Mouse (Mus musculus): ENCODE data around the gene Klhl29. TPM values are rescaled to one million over a fixed set of nuclear protein-coding genes. Genes with fewer than 3 reads are reported as not detected.

Gene Klhl29
- polyA plus RNA-seq, 1 experiment, result not detected

DNA sequence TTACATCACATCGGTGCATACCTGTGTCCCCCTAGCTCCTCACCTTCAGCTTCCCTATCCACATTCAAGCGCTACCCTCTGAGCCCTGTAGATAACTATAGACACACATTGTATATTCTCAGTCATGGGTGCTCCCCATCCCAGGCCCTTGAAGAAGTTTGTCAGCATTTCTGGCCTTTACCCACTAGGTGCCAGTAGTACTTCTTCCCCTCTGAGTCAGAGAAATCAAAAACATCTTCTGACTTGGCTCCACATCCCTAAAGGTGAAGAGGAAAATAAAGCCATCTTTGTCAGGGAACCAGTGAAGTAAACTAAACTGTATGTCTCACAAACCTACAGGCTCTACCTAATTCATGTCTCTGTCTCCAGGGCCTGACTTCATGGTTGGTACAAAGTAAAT, 67.6 kb downstream of the Klhl29 start:
- no peak for TF ChIP-seq MYOG (IDR thresholded peaks at IDR 0.05; ENCODE audit: control insufficient read depth, extremely low read depth, insufficient read length)
- no peak for TF ChIP-seq MYOD1 (IDR thresholded peaks at IDR 0.05; ENCODE audit: control insufficient read depth, insufficient read length, low read depth)
- no peak for TF ChIP-seq USF1 (IDR thresholded peaks at IDR 0.05; ENCODE audit: low read depth)
- TF ChIP-seq CTCF (IDR thresholded peaks at IDR 0.05; ENCODE audit: control insufficient read depth, insufficient read depth, insufficient read length), result no peak
- TF ChIP-seq CEBPB (IDR thresholded peaks at IDR 0.05; ENCODE audit: low read depth), result no peak
- no peak for TF ChIP-seq MAX (IDR thresholded peaks at IDR 0.05)
- no peak for TF ChIP-seq FOSL1 (IDR thresholded peaks at IDR 0.05; ENCODE audit: insufficient read depth, low read length, poor library complexity, severe bottlenecking)
- H3K79me3 ChIP-seq (ENCODE audit: low read depth), result no peaks in the 10 kb centered on the region
- no peak overlapping the region for H3K4me3 ChIP-seq (ENCODE audit: insufficient read depth, poor library complexity, severe bottlenecking)
- no peaks in the 10 kb centered on the region for H3K36me3 ChIP-seq (ENCODE audit: control insufficient read depth, insufficient read depth)
- no peaks in the 10 kb centered on the region for H3K27me3 ChIP-seq (ENCODE audit: control insufficient read depth, insufficient read depth, insufficient read length)
- no peak overlapping the region for H3ac ChIP-seq (ENCODE audit: control insufficient read depth, insufficient read length, low read depth)
- no peaks in the 10 kb centered on the region for H3K79me2 ChIP-seq (ENCODE audit: control insufficient read depth, insufficient read depth)

DNA sequence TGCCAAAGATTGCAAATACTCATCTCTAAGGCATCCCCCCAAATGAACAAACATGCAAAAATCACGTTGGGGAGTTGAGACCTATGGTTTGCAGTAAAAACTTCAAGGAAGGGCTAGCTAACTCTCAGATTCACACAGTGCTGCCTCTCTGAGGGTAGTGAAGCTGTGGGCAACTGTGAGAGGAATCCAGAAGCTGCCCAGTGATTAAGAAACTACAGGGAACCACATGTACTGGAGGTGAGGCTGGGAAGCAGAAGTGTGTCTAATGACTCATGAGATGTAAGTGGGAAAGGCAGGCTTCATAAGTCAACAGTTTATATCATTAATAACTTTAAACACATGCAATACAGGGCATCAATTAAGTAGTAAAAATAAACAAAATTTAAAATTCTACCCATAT, 70.0 kb downstream of the Klhl29 start:
- Histone ChIP-seq H3K4me3 (ENCODE audit: insufficient read depth, poor library complexity, severe bottlenecking) (no peak overlapping the region), H3K79me2 (ENCODE audit: control insufficient read depth, insufficient read depth) (no peaks in the 10 kb centered on the region), H3K79me3 (ENCODE audit: low read depth) (no peaks in the 10 kb centered on the region), H3ac (ENCODE audit: control insufficient read depth, insufficient read length, low read depth) (no peak overlapping the region), H3K36me3 (ENCODE audit: control insufficient read depth, insufficient read depth) (no peaks in the 10 kb centered on the region), H3K27me3 (ENCODE audit: control insufficient read depth, insufficient read depth, insufficient read length) (no peaks in the 10 kb centered on the region)
- TF ChIP-seq MAX (IDR thresholded peaks at IDR 0.05) (no peak), CEBPB (IDR thresholded peaks at IDR 0.05; ENCODE audit: low read depth) (no peak), MYOG (IDR thresholded peaks at IDR 0.05; ENCODE audit: control insufficient read depth, extremely low read depth, insufficient read length) (no peak), CTCF (IDR thresholded peaks at IDR 0.05; ENCODE audit: control insufficient read depth, insufficient read depth, insufficient read length) (no peak), USF1 (IDR thresholded peaks at IDR 0.05; ENCODE audit: low read depth) (no peak), FOSL1 (IDR thresholded peaks at IDR 0.05; ENCODE audit: insufficient read depth, low read length, poor library complexity, severe bottlenecking) (no peak), MYOD1 (IDR thresholded peaks at IDR 0.05; ENCODE audit: control insufficient read depth, insufficient read length, low read depth) (no peak)

DNA sequence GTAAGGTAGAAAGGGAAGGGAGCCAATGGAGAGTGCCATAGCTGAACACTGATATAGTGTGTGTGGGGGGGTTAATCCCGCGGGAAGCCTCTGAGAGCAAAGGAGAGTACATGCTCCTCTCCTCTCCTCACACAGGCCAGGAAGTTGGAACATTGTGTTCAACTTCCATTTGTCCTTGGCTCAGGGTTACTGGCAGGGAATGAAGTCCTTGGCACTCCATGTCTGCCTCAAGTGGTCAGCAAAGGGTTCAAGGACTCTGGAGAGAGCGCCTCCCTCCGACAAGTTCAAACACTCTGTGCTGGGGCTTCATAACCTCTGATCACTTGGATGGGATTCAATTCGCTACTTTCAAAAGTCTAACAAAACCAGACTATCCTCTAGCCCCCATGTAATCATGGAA, 71.6 kb downstream of the Klhl29 start:
- no peak overlapping the region for H3K4me3 ChIP-seq (ENCODE audit: insufficient read depth, poor library complexity, severe bottlenecking)
- H3ac ChIP-seq (ENCODE audit: control insufficient read depth, insufficient read length, low read depth), result no peak overlapping the region
- H3K36me3 ChIP-seq (ENCODE audit: control insufficient read depth, insufficient read depth), result no peaks in the 10 kb centered on the region
- no peak for TF ChIP-seq USF1 (IDR thresholded peaks at IDR 0.05; ENCODE audit: low read depth)
- no peak for TF ChIP-seq CTCF (IDR thresholded peaks at IDR 0.05; ENCODE audit: control insufficient read depth, insufficient read depth, insufficient read length)
- no peak for TF ChIP-seq FOSL1 (IDR thresholded peaks at IDR 0.05; ENCODE audit: insufficient read depth, low read length, poor library complexity, severe bottlenecking)
- no peak for TF ChIP-seq MYOG (IDR thresholded peaks at IDR 0.05; ENCODE audit: control insufficient read depth, extremely low read depth, insufficient read length)
- TF ChIP-seq CEBPB (IDR thresholded peaks at IDR 0.05; ENCODE audit: low read depth), result no peak
- TF ChIP-seq MYOD1 (IDR thresholded peaks at IDR 0.05; ENCODE audit: control insufficient read depth, insufficient read length, low read depth), result no peak
- TF ChIP-seq MAX (IDR thresholded peaks at IDR 0.05), result no peak
- no peaks in the 10 kb centered on the region for H3K27me3 ChIP-seq (ENCODE audit: control insufficient read depth, insufficient read depth, insufficient read length)
- H3K79me3 ChIP-seq (ENCODE audit: low read depth), result no peaks in the 10 kb centered on the region
- no peaks in the 10 kb centered on the region for H3K79me2 ChIP-seq (ENCODE audit: control insufficient read depth, insufficient read depth)

DNA sequence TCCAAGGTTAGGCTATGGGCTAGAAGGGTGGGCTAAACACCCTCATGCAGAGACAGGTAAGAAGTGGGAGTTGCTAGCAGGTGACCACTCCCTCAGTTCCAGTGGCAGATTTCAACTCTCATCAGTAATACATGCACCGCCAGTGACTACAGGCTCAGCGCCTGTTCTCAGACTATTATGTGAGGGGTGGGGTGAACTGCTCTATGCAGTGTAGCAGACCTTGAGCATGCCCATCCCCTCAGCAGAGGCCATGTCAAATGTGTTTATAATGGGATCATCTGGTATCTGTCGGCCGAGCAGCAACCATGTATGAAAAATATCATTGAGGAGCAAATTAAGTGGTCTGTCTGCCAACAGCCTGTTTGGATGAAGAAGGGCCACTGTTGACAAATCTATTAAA, 72.4 kb downstream of the Klhl29 start:
- Histone ChIP-seq H3K4me3 (ENCODE audit: insufficient read depth, poor library complexity, severe bottlenecking) (no peak overlapping the region), H3K79me3 (ENCODE audit: low read depth) (no peaks in the 10 kb centered on the region), H3K27me3 (ENCODE audit: control insufficient read depth, insufficient read depth, insufficient read length) (no peaks in the 10 kb centered on the region), H3K36me3 (ENCODE audit: control insufficient read depth, insufficient read depth) (no peaks in the 10 kb centered on the region), H3ac (ENCODE audit: control insufficient read depth, insufficient read length, low read depth) (no peak overlapping the region), H3K79me2 (ENCODE audit: control insufficient read depth, insufficient read depth) (no peaks in the 10 kb centered on the region)
- TF ChIP-seq USF1 (IDR thresholded peaks at IDR 0.05; ENCODE audit: low read depth), result no peak
- no peak for TF ChIP-seq MYOD1 (IDR thresholded peaks at IDR 0.05; ENCODE audit: control insufficient read depth, insufficient read length, low read depth)
- no peak for TF ChIP-seq CEBPB (IDR thresholded peaks at IDR 0.05; ENCODE audit: low read depth)
- TF ChIP-seq FOSL1 (IDR thresholded peaks at IDR 0.05; ENCODE audit: insufficient read depth, low read length, poor library complexity, severe bottlenecking), result no peak
- TF ChIP-seq MYOG (IDR thresholded peaks at IDR 0.05; ENCODE audit: control insufficient read depth, extremely low read depth, insufficient read length), result no peak
- TF ChIP-seq CTCF (IDR thresholded peaks at IDR 0.05; ENCODE audit: control insufficient read depth, insufficient read depth, insufficient read length), result no peak
- no peak for TF ChIP-seq MAX (IDR thresholded peaks at IDR 0.05)

DNA sequence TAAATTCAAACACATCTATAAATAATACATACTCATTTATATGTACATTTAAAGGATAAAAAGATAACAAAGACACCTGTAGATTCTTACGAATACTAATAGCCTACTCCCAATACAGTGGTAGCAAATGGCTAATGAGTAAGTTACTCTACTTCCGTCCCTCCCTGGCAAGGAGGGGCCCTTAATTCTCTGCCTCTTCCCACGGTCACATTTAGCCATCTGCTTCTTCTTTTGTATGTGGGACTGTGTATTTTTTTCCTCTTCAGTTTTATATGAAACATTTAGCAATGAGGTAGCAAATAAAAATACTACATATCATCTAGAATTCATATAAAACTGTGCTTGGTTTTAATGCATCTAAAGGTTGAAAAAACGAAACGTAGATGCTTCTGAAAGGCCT, 73.6 kb downstream of the Klhl29 start:
- Histone ChIP-seq H3K79me2 (ENCODE audit: control insufficient read depth, insufficient read depth) (no peaks in the 10 kb centered on the region), H3ac (ENCODE audit: control insufficient read depth, insufficient read length, low read depth) (no peak overlapping the region), H3K36me3 (ENCODE audit: control insufficient read depth, insufficient read depth) (no peaks in the 10 kb centered on the region), H3K79me3 (ENCODE audit: low read depth) (no peaks in the 10 kb centered on the region), H3K4me3 (ENCODE audit: insufficient read depth, poor library complexity, severe bottlenecking) (no peak overlapping the region), H3K27me3 (ENCODE audit: control insufficient read depth, insufficient read depth, insufficient read length) (no peaks in the 10 kb centered on the region)
- TF ChIP-seq CEBPB (IDR thresholded peaks at IDR 0.05; ENCODE audit: low read depth) (no peak), MYOG (IDR thresholded peaks at IDR 0.05; ENCODE audit: control insufficient read depth, extremely low read depth, insufficient read length) (no peak), MYOD1 (IDR thresholded peaks at IDR 0.05; ENCODE audit: control insufficient read depth, insufficient read length, low read depth) (no peak), USF1 (IDR thresholded peaks at IDR 0.05; ENCODE audit: low read depth) (no peak), MAX (IDR thresholded peaks at IDR 0.05) (no peak), CTCF (IDR thresholded peaks at IDR 0.05; ENCODE audit: control insufficient read depth, insufficient read depth, insufficient read length) (no peak), FOSL1 (IDR thresholded peaks at IDR 0.05; ENCODE audit: insufficient read depth, low read length, poor library complexity, severe bottlenecking) (no peak)

DNA sequence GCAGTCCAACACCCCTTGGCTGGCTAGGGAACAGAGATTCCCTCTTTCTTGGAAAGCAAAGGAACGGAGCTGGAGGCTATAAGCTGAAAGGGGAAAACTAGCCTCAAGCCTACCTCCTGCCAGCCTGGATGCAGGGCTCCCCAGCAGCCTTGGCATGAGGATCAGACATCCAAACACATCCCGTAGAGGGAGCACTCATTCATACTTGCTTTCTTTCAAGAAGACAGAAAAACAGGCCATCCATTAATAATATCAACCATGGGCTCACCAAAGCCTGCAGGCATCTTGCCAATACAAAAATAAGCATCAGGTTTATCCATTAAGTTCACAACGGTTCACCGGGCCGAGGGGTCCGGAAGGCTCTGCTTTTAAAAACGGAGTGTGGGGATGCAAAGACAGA, 79.1 kb downstream of the Klhl29 start:
- TF ChIP-seq FOSL1 (IDR thresholded peaks at IDR 0.05; ENCODE audit: insufficient read depth, low read length, poor library complexity, severe bottlenecking), result no peak
- no peak for TF ChIP-seq MAX (IDR thresholded peaks at IDR 0.05)
- TF ChIP-seq CEBPB (IDR thresholded peaks at IDR 0.05; ENCODE audit: low read depth), result no peak
- TF ChIP-seq MYOD1 (IDR thresholded peaks at IDR 0.05; ENCODE audit: control insufficient read depth, insufficient read length, low read depth), result no peak
- Histone ChIP-seq H3K36me3 (ENCODE audit: control insufficient read depth, insufficient read depth) (no peaks in the 10 kb centered on the region), H3K79me3 (ENCODE audit: low read depth) (no peaks in the 10 kb centered on the region), H3K27me3 (ENCODE audit: control insufficient read depth, insufficient read depth, insufficient read length) (no peaks in the 10 kb centered on the region), H3K79me2 (ENCODE audit: control insufficient read depth, insufficient read depth) (no peaks in the 10 kb centered on the region), H3ac (ENCODE audit: control insufficient read depth, insufficient read length, low read depth) (no peak overlapping the region), H3K4me3 (ENCODE audit: insufficient read depth, poor library complexity, severe bottlenecking) (no peak overlapping the region)

All from C2C12 (cell line).